ENCODE assay signal across 33 mouse cellular contexts in the genomic region with DNA sequence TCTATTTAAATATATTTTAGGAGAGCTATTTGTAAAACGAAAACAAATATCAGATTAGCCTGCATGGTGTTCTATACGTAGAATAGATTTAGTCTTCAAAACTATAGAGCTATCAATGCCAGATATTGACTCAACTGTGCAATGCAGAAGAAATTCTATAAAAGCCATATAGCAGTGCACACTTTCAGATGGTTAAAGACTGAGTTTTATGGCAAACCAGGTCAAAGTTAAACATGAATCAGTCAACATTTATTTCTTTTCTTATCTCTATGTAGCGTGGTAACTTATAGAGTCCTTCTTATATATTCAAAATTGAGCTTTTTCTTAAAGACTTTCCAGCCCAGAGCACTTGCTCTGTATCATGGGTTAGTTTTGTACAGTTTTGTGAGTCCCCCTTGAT.
"Had no signal": no experiment of that assay in that cellular context is flagged by ENCODE, and none has a peak within 500 bp of the region (broad histone marks: within the 10 kb centered on the region; RNA-seq: fewer than 3 reads in every experiment).

No protein-coding gene starts in this region.

- H3K27me3 ChIP-seq: heart, embryonic 12.5 days; heart, embryonic 13.5 days; heart, embryonic 15.5 days; hindbrain, embryonic 12.5 days; hindbrain, embryonic 13.5 days; hindbrain, embryonic 15.5 days; kidney, embryonic 15.5 days had no signal

- H3K9me3 ChIP-seq: heart, embryonic 10.5 days; heart, embryonic 12.5 days; heart, embryonic 13.5 days; heart, embryonic 15.5 days; hindbrain, embryonic 10.5 days; hindbrain, embryonic 12.5 days; hindbrain, embryonic 13.5 days; hindbrain, embryonic 15.5 days; kidney, embryonic 15.5 days had no signal

- H3K4me3 ChIP-seq: heart, embryonic 10.5 days; heart, embryonic 12.5 days; heart, embryonic 13.5 days; heart, embryonic 15.5 days; hindbrain, embryonic 10.5 days; hindbrain, embryonic 12.5 days; hindbrain, embryonic 13.5 days; hindbrain, embryonic 15.5 days; kidney, embryonic 15.5 days; layer of hippocampus, adult 2 months; left cerebral cortex, adult 2 months had no signal

- H3K9ac ChIP-seq: heart, embryonic 12.5 days; heart, embryonic 13.5 days; heart, embryonic 15.5 days; hindbrain, embryonic 12.5 days; hindbrain, embryonic 13.5 days; hindbrain, embryonic 14.5 days; hindbrain, embryonic 15.5 days; kidney, embryonic 15.5 days had no signal

- H3K36me3 ChIP-seq: heart, embryonic 10.5 days; heart, embryonic 12.5 days; heart, embryonic 13.5 days; heart, embryonic 15.5 days; hindbrain, embryonic 10.5 days; hindbrain, embryonic 12.5 days; hindbrain, embryonic 13.5 days; hindbrain, embryonic 15.5 days; kidney, embryonic 15.5 days had no signal

- DNase-seq: heart, postnatal 10 days; heart, postnatal 14 days; heart, postnatal 36 days; heart, postnatal 4 days; kidney, adult 11 months; kidney, adult 18-20 months; kidney, adult 2 months; kidney, adult 8-10 months; kidney, adult 9 months; kidney, postnatal 10 days; kidney, postnatal 14 days; kidney, postnatal 25 days; kidney, postnatal 36 days; kidney, postnatal 4 days; layer of hippocampus, adult 9-11 months; layer of hippocampus, postnatal 36 days had no signal

- H3K4me2 ChIP-seq: heart, embryonic 11.5 days; heart, embryonic 12.5 days; heart, embryonic 13.5 days; heart, embryonic 15.5 days; hindbrain, embryonic 12.5 days; hindbrain, embryonic 13.5 days; hindbrain, embryonic 14.5 days; hindbrain, embryonic 15.5 days; kidney, embryonic 15.5 days had no signal

- H3K27ac ChIP-seq: heart, embryonic 10.5 days; heart, embryonic 13.5 days; heart, embryonic 15.5 days; hindbrain, embryonic 10.5 days; hindbrain, embryonic 12.5 days; hindbrain, embryonic 13.5 days; hindbrain, embryonic 14.5 days; hindbrain, embryonic 15.5 days; hindbrain, postnatal 0 days; kidney, embryonic 15.5 days; kidney, postnatal 0 days; layer of hippocampus, adult 2 months; left cerebral cortex, adult 2 months had no signal

- ATAC-seq: hindbrain, embryonic 16.5 days; hindbrain, postnatal 0 days; inflammation-experienced regulatory T-cells, adult 6 months had no signal

- H3K4me1 ChIP-seq: heart, embryonic 10.5 days; heart, embryonic 12.5 days; heart, embryonic 13.5 days; heart, embryonic 15.5 days; hindbrain, embryonic 10.5 days; hindbrain, embryonic 12.5 days; hindbrain, embryonic 13.5 days; hindbrain, embryonic 15.5 days; kidney, embryonic 15.5 days had no signal
